Mouse (Mus musculus) hematopoietic stem cell, adult 5-6 weeks (primary cell): Measurements from ENCODE around the gene Mapkap1. TPM values are rescaled to one million over a fixed set of nuclear protein-coding genes. Genes with fewer than 3 reads are reported as not detected.

Source experiments
- ATAC-seq, 2 experiments: fragments of 125-278 bp in 1 of 2; replicated peaks in 1 of 2; 2 replicates each; pipeline ENCODE4 v1.8.0; 2016 to 2017; ENCODE audit warnings: inconsistent platforms in 2 of 2, mild to moderate bottlenecking in 2 of 2, moderate number of reproducible peaks in 2 of 2, low read depth in 1 of 2, moderate TSS enrichment in 1 of 2; ENCODE audit not compliant: low FRiP score in 2 of 2, poor library complexity in 2 of 2, severe bottlenecking in 2 of 2, insufficient read depth in 1 of 2, low TSS enrichment in 1 of 2
- total RNA-seq: library from RNA; stranded (forward); fragments of 172-1452, 232-1000 nt; gene quantifications from 2 replicates; pipeline ENCODE4 v1.2.3, GENCODE M21; 2017

The Mapkap1 gene
- total RNA-seq, 1 experiment from 2014 or later: 59.8 TPM

- no peak for ATAC-seq
Measured at GRCm38 (mm10) chr2:34548961-34549360, 142.4 kb downstream of the Mapkap1 start.

GRCm38 (mm10) chr2:34549469-34549868, 142.9 kb downstream of the Mapkap1 start:
- no peak for ATAC-seq

- ATAC-seq: no peak
Measured at GRCm38 (mm10) chr2:34552772-34553171, 146.2 kb downstream of the Mapkap1 start.

GRCm38 (mm10) chr2:34553580-34554231, 147.1 kb downstream of the Mapkap1 start:
- ATAC-seq: no peak

- ATAC-seq: no peak
Measured at GRCm38 (mm10) chr2:34560146-34560545, 153.6 kb downstream of the Mapkap1 start.

- no peak for ATAC-seq
Measured at GRCm38 (mm10) chr2:34563089-34563694, 156.6 kb downstream of the Mapkap1 start.

GRCm38 (mm10) chr2:34563865-34564264, 157.3 kb downstream of the Mapkap1 start:
- no peak for ATAC-seq

- no peak for ATAC-seq
Measured at GRCm38 (mm10) chr2:34566146-34566545, 159.6 kb downstream of the Mapkap1 start.

- ATAC-seq: no peak
Measured at GRCm38 (mm10) chr2:34566601-34567000, 160.0 kb downstream of the Mapkap1 start.

- no peak for ATAC-seq
Measured at GRCm38 (mm10) chr2:34569131-34569530, 162.6 kb downstream of the Mapkap1 start.

GRCm38 (mm10) chr2:34570378-34570777, 163.8 kb downstream of the Mapkap1 start:
- ATAC-seq: no peak

- ATAC-seq: no peak
Measured at GRCm38 (mm10) chr2:34571096-34571495, 164.5 kb downstream of the Mapkap1 start.

GRCm38 (mm10) chr2:34573073-34573472, 166.5 kb downstream of the Mapkap1 start:
- no peak for ATAC-seq

GRCm38 (mm10) chr2:34588546-34588945, 182.0 kb downstream of the Mapkap1 start:
- ATAC-seq: no peak

- ATAC-seq: no peak
Measured at GRCm38 (mm10) chr2:34591721-34592360, 185.3 kb downstream of the Mapkap1 start.

- no peak for ATAC-seq
Measured at GRCm38 (mm10) chr2:34592361-34592960, 185.9 kb downstream of the Mapkap1 start.

- ATAC-seq: no peak
Measured at GRCm38 (mm10) chr2:34594001-34594400, 187.4 kb downstream of the Mapkap1 start.

GRCm38 (mm10) chr2:34599606-34600255, 193.2 kb downstream of the Mapkap1 start:
- peak; percentile 82 to 84 for ATAC-seq
